13 mouse cellular contexts compared by ENCODE assay signal in genomic region chr16:42016791-42017643, GRCm38 (mm10).
DNase-seq lines count a peak whose midpoint lies in the region.
"Had no signal": no experiment of that assay in that cellular context is flagged by ENCODE, and none has a peak within 500 bp of the region (broad histone marks: within the 10 kb centered on the region; RNA-seq: fewer than 3 reads in every experiment).

No protein-coding gene starts in this region.

- peak; percentile 58 to 85 for DNase-seq in layer of hippocampus, adult 18-20 months (ENCODE audit: low spot score in 2 of 2)
- no peak for DNase-seq in layer of hippocampus, postnatal 10 days (ENCODE audit: low spot score in 2 of 2)
- peak; percentile 94 for DNase-seq in cerebellum, adult 11 months
- DNase-seq in cerebellum, adult 9-11 months, result peak; percentile 98
- DNase-seq in layer of hippocampus, adult 9-11 months, result peak; percentile 74
- DNase-seq in spleen, adult 18-20 months, result no peak
- no peak for DNase-seq in thymus, postnatal 10 days (ENCODE audit: low spot score in 2 of 2)
- no peak for DNase-seq in gastrocnemius, adult 8-10 months (ENCODE audit: low spot score in 2 of 2)
- DNase-seq: adrenal gland, adult 2 months; gastrocnemius, adult 2 months; kidney, adult 11 months; kidney, postnatal 4 days; lung, postnatal 14 days had no signal

Comparison
In these comparisons a context has a peak if more than half of its experiments do, and no peak if none do; other contexts are left out.
1. DNase-seq: peak in layer of hippocampus, adult 18-20 months (2 of 2), cerebellum, adult 11 months (single experiment), cerebellum, adult 9-11 months (single experiment) and layer of hippocampus, adult 9-11 months (single experiment); none in layer of hippocampus, postnatal 10 days (0 of 2), spleen, adult 18-20 months (0 of 2), thymus, postnatal 10 days (0 of 2) and gastrocnemius, adult 8-10 months (0 of 2).